Mouse (Mus musculus) kidney, embryonic 15.5 days (tissue): ENCODE results near the gene Des. TPM values are rescaled to one million over a fixed set of nuclear protein-coding genes. Genes with fewer than 3 reads are reported as not detected.

Source experiments
- ATAC-seq: fragments of 200-750 bp; cut with Nextera tagmentation; replicated peaks from 2 replicates; pipeline ENCODE4 v1.8.0; 2017; ENCODE audit warnings: moderate TSS enrichment; ENCODE audit not compliant: low FRiP score
- H3K27ac ChIP-seq: fragments of 300-500 bp; sonication (generic); 2 replicates; pipeline ENCODE4 v1.5.1; 2015; ENCODE audit warnings: mild to moderate bottlenecking, inconsistent platforms
- H3K27me3 ChIP-seq: fragments of 300-500 bp; sonication (generic); 2 replicates; pipeline ENCODE4 v1.6.1; 2015; ENCODE audit warnings: inconsistent platforms
- H3K36me3 ChIP-seq: fragments of 300-500 bp; sonication (generic); 2 replicates; pipeline ENCODE4 v1.6.1; 2015; ENCODE audit warnings: inconsistent platforms
- H3K4me1 ChIP-seq: fragments of 300-500 bp; sonication (generic); 2 replicates; pipeline ENCODE4 v1.6.1; 2015; ENCODE audit warnings: inconsistent platforms
- H3K4me2 ChIP-seq: fragments of 300-500 bp; sonication (generic); 2 replicates; pipeline ENCODE4 v1.6.1; 2015; ENCODE audit warnings: moderate library complexity, mild to moderate bottlenecking, inconsistent platforms
- H3K4me3 ChIP-seq: fragments of 300-500 bp; sonication (generic); replicated peaks from 2 replicates; pipeline ENCODE4 v1.5.1; 2015; ENCODE audit warnings: mild to moderate bottlenecking, inconsistent platforms
- H3K9ac ChIP-seq: fragments of 300-500 bp; sonication (generic); 2 replicates; pipeline ENCODE4 v1.6.1; 2015; ENCODE audit warnings: mild to moderate bottlenecking, inconsistent platforms
- H3K9me3 ChIP-seq: fragments of 300-500 bp; sonication (generic); replicated peaks from 2 replicates; pipeline ENCODE4 v1.6.1; 2016; ENCODE audit warnings: inconsistent platforms
- WGBS: fragments of 180-500 bp; shearing (Covaris S2); methylation state at CpG from one replicate; pipeline ENCODE4 v1.1.7; 2015; ENCODE audit warnings: mixed read lengths; 5-methylcytosine and 5-hydroxymethylcytosine counted together
- polyA plus RNA-seq: library from polyadenylated mRNA; unstranded; fragments of >200 nt; fragmentation: Nextera tagmentation; extraction: Ambion mirVana; gene quantifications from 2 replicates; pipeline ENCODE4 v1.2.1, GENCODE M21; 2015

Gene Des
- polyA plus RNA-seq, 1 experiment from 2014 or later: 53.5 TPM

DNA sequence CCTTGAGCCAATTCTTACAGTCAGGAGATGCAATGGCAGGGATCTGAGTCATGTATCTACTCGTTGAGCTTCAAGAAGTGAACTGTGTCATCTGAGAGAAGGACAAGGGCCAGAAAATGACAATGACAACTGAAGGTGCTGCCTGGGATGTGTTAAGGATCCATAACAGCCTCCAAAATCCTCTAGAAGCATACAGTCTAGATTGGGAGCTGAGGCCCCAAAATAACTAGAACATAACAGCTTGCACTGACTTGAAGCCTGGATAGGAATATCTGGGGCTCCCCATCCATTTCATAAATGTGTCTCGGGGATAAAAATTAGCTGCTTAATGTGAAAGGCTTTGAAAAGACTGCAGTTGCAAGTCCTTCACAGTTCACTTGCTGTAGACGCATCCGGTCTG is 2.1 kb upstream of the Des start:
- H3K4me2 ChIP-seq: no peak overlapping the region
- H3K9me3 ChIP-seq: no peaks in the 10 kb centered on the region
- peaks cover 49% of the 10 kb centered on the region for H3K4me1 ChIP-seq
- 53% methylated on average over 4 of the region's 4 CpGs for WGBS
- no peak for ATAC-seq
- H3K4me3 ChIP-seq: no peak overlapping the region
- H3K36me3 ChIP-seq: no peaks in the 10 kb centered on the region
- H3K27me3 ChIP-seq: peaks cover 34% of the 10 kb centered on the region
- H3K9ac ChIP-seq: no peak overlapping the region
- no peak overlapping the region for H3K27ac ChIP-seq

GRCm38 (mm10) chr1:75359346-75359745 is 783 bp upstream of the Des start:
- no peaks in the 10 kb centered on the region for H3K36me3 ChIP-seq
- H3K27ac ChIP-seq: peak overlapping the region; percentile 71; the same call in 1 of the 2 replicates
- no peak; the same call in 1 of the 2 replicates for ATAC-seq
- no peak overlapping the region for H3K4me2 ChIP-seq
- H3K27me3 ChIP-seq: peaks cover 36% of the 10 kb centered on the region
- H3K9me3 ChIP-seq: no peaks in the 10 kb centered on the region
- H3K4me1 ChIP-seq: peaks cover 49% of the 10 kb centered on the region
- H3K4me3 ChIP-seq: no peak overlapping the region
- WGBS: 43% methylated on average over 13 of the region's 13 CpGs
- H3K9ac ChIP-seq: no peak overlapping the region

- Histone ChIP-seq H3K9me3 (no peaks in the 10 kb centered on the region), H3K4me1 (peaks cover 49% of the 10 kb centered on the region), H3K36me3 (no peaks in the 10 kb centered on the region), H3K4me3 (peak overlapping the region; percentile 48), H3K27me3 (peaks cover 41% of the 10 kb centered on the region), H3K4me2 (peak overlapping the region; percentile 82), H3K9ac (peak overlapping the region; percentile 49; the same call in 1 of the 2 replicates), H3K27ac (no peak overlapping the region)
- no peak for ATAC-seq
- 40% methylated on average over 4 of the region's 4 CpGs for WGBS
Measured at GRCm38 (mm10) chr1:75361123-75361522, 994 bp downstream of the Des start.

GRCm38 (mm10) chr1:75361750-75362149 is 1.6 kb downstream of the Des start:
- no peak for ATAC-seq
- Histone ChIP-seq H3K9ac (no peak overlapping the region), H3K4me2 (peak overlapping the region; percentile 17; the same call in 1 of the 2 replicates), H3K27me3 (peaks cover 41% of the 10 kb centered on the region), H3K36me3 (no peaks in the 10 kb centered on the region; the same call in 1 of the 2 replicates), H3K4me1 (peaks cover 49% of the 10 kb centered on the region), H3K9me3 (no peaks in the 10 kb centered on the region), H3K4me3 (no peak overlapping the region), H3K27ac (no peak overlapping the region)
- WGBS: 32% methylated on average over 4 of the region's 4 CpGs

DNA sequence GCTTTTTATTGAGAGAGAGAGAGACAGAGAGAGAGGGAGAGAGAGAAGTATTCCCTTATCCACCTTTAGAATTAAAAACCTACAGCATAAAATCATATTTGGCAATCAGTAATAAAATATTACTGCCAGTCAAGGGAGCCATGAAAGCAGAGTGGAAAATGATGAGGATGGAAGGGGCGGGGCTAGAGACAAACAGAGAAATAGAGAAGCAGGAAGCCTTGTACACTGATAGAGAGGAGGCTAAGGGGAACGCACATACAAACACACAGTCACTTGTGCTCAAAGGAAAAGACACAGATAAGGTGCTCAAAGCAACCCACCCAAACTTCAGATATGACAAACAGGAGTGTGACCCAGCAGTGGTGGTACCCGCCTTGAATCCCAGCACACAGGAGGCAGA is 3.7 kb downstream of the Des start:
- no peak overlapping the region for H3K4me3 ChIP-seq
- H3K36me3 ChIP-seq: no peaks in the 10 kb centered on the region; the same call in 1 of the 2 replicates
- no peak overlapping the region for H3K4me2 ChIP-seq
- WGBS: 94% methylated on average over 3 of the region's 3 CpGs
- ATAC-seq: no peak
- no peaks in the 10 kb centered on the region for H3K9me3 ChIP-seq
- peaks cover 32% of the 10 kb centered on the region for H3K4me1 ChIP-seq
- H3K9ac ChIP-seq: no peak overlapping the region
- H3K27me3 ChIP-seq: peaks cover 38% of the 10 kb centered on the region
- H3K27ac ChIP-seq: no peak overlapping the region

GRCm38 (mm10) chr1:75365510-75366137 is 5.5 kb downstream of the Des start:
- Histone ChIP-seq H3K27ac (no peak overlapping the region), H3K9ac (no peak overlapping the region), H3K9me3 (no peaks in the 10 kb centered on the region), H3K4me3 (no peak overlapping the region), H3K4me2 (no peak overlapping the region), H3K36me3 (no peaks in the 10 kb centered on the region; the same call in 1 of the 2 replicates), H3K27me3 (peaks cover 27% of the 10 kb centered on the region), H3K4me1 (peaks cover 28% of the 10 kb centered on the region)
- no peak for ATAC-seq
- 83% methylated on average over 14 of the region's 14 CpGs for WGBS

- peak overlapping the region; percentile 5; the same call in 1 of the 2 replicates for H3K4me3 ChIP-seq
- peaks cover 17% of the 10 kb centered on the region for H3K4me1 ChIP-seq
- H3K9me3 ChIP-seq: no peaks in the 10 kb centered on the region
- WGBS: 30% methylated on average over 25 of the region's 25 CpGs
- H3K4me2 ChIP-seq: peak overlapping the region; percentile 41
- H3K36me3 ChIP-seq: no peaks in the 10 kb centered on the region; the same call in 1 of the 2 replicates
- no peak overlapping the region for H3K9ac ChIP-seq
- peak overlapping the region; percentile 24; the same call in 1 of the 2 replicates for H3K27ac ChIP-seq
- no peak for ATAC-seq
- peaks cover 17% of the 10 kb centered on the region for H3K27me3 ChIP-seq
Measured at GRCm38 (mm10) chr1:75369360-75369983, 9.3 kb downstream of the Des start.

DNA sequence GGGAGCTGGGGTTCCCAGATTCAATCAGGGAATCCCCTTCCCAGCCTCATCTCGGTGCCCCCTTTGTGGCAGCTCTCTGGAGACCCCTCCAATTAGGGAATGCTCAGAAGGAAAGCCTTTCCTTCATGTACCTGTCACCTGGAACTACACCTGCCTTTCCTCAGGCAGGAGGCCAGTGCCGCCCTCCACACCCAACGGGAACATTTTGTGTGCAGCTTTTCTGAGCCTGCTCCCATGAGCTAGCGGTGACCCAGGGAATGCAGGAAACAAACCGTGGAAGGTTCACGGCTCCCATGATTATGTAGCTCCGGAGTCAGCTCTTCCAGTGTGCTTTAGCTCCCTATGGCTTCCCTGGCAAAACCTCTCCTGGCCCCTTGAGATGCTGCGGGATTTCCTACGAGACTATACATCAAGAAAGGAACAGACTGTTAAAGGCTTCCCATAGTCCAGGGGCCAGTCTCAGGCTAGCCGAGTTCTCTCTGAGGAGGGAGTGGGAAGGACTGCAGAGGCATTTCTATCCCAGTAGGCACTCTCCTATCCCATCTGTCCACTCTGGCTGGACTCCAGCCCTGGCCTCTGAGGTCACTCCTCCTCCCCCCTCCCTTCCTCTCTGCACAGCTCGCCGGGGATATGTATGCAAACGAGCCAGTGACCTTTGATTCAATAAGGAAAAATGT is 10.0 kb downstream of the Des start:
- peaks cover 23% of the 10 kb centered on the region for H3K4me1 ChIP-seq
- no peak overlapping the region for H3K9ac ChIP-seq
- 32% methylated on average over 13 of the region's 13 CpGs for WGBS
- H3K27ac ChIP-seq: peak overlapping the region; percentile 24; the same call in 1 of the 2 replicates
- H3K4me3 ChIP-seq: no peak overlapping the region
- peak overlapping the region; percentile 41; the same call in 1 of the 2 replicates for H3K4me2 ChIP-seq
- ATAC-seq: 0 out of 2 replicates have a peak, but pooled peaks have one; percentile 65
- peaks cover 23% of the 10 kb centered on the region for H3K27me3 ChIP-seq
- no peaks in the 10 kb centered on the region; the same call in 1 of the 2 replicates for H3K36me3 ChIP-seq
- no peaks in the 10 kb centered on the region for H3K9me3 ChIP-seq

DNA sequence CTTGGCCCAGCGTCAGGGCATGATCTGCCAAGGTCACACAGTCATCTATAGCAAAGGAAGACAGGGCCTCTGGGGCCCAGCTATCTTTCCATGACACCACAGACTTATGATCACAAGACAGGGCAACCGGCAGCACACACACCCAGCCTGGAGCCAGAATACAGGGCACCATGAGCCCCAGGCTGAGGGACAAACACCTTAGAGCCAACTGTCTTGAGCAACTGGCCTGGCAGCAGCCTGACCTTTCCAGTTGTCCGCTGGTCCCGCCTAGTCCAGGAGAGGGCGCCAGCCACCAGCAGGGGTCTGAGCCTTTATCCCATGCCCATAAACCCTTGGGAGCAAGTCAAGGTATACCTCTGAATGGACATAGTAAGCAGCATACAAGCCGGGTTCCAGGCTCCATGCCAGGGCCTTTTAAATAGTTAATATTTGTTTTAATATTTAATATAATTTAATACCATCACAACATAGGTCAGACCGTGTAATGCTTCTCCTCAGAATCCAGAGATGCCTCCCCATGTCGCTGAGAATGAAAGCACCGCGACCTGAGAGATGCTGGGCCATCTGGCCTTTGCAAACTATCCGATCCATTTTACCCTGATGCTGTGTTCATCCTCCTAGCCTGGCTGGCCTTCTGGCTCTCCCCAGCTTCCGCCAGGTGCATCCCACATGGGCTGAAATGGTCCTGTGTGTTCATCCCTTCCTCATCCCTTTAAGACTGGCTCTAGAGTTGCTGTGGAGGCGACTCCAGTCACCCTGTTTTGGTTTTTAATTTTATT is 11.4 kb downstream of the Des start:
- H3K9me3 ChIP-seq: no peaks in the 10 kb centered on the region
- peaks cover 30% of the 10 kb centered on the region for H3K4me1 ChIP-seq
- H3K4me3 ChIP-seq: no peak overlapping the region
- H3K4me2 ChIP-seq: no peak overlapping the region
- ATAC-seq: no peak
- H3K36me3 ChIP-seq: no peaks in the 10 kb centered on the region; the same call in 1 of the 2 replicates
- H3K27ac ChIP-seq: no peak overlapping the region
- 57% methylated on average over 13 of the region's 13 CpGs for WGBS
- peaks cover 32% of the 10 kb centered on the region for H3K27me3 ChIP-seq
- H3K9ac ChIP-seq: no peak overlapping the region

DNA sequence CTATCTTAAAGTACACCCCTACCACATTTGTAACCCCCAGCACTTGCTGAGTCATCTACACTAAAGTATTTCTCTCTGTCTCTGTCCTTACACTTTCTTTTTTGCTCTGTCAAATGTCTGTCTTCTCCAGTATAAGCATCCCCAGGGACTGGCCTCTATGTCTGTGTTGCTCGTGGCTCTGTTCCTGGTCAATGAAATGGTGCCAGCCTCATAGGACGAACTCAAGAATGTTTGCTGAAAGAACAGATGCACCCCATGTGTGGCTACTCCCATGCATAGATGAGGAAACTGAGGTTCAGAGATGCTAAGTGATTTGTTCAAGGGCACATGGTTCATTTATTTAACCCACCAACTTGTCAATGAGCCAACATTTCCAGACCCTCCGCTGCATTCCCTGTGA is 12.3 kb downstream of the Des start:
- Histone ChIP-seq H3K4me2 (no peak overlapping the region), H3K9ac (no peak overlapping the region), H3K27ac (no peak overlapping the region), H3K27me3 (peaks cover 39% of the 10 kb centered on the region), H3K36me3 (no peaks in the 10 kb centered on the region), H3K4me1 (peaks cover 30% of the 10 kb centered on the region), H3K4me3 (no peak overlapping the region), H3K9me3 (no peaks in the 10 kb centered on the region)
- 76% methylated on average over 3 of the region's 3 CpGs for WGBS
- no peak for ATAC-seq

- Histone ChIP-seq H3K9me3 (no peaks in the 10 kb centered on the region), H3K4me3 (no peak overlapping the region), H3K36me3 (no peaks in the 10 kb centered on the region), H3K4me2 (no peak overlapping the region), H3K4me1 (peaks cover 30% of the 10 kb centered on the region), H3K27ac (no peak overlapping the region), H3K9ac (no peak overlapping the region), H3K27me3 (peaks cover 47% of the 10 kb centered on the region)
- no peak for ATAC-seq
- 79% methylated on average over 3 of the region's 3 CpGs for WGBS
Measured at GRCm38 (mm10) chr1:75373276-75373675, 13.1 kb downstream of the Des start.
